Mouse (Mus musculus): Measurements from ENCODE around the gene Rpl37a.

Gene Rpl37a

GRCm38 (mm10) chr1:72738946-72739680, 28.0 kb downstream of the Rpl37a start:
- DNase-seq: peak; percentile 74

DNA sequence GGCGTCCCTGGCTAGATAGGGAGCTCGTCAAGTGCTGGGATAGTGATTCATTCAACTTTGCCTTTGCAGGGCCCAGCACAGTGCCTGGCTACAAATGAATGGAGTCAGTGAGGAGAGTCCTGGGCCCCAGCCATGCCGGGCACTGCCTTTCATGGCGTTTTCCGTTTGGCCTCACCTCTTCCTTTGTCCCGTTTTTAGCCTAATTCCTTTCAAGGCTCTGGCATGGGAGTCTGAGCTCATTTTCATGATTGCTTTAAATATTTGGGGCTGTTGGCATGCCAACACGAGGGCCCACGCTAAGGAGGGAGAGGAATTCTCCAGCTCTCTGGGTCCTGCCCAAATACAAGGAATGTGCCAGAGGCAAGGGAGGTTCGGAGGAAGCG, 28.6 kb downstream of the Rpl37a start:
- no peak for DNase-seq

- no peak for DNase-seq
Measured at GRCm38 (mm10) chr1:72741406-72741805, 30.3 kb downstream of the Rpl37a start.

GRCm38 (mm10) chr1:72744816-72745506, 33.9 kb downstream of the Rpl37a start:
- no peak for DNase-seq

GRCm38 (mm10) chr1:72746382-72746781, 35.3 kb downstream of the Rpl37a start:
- DNase-seq: peak; percentile 51

DNA sequence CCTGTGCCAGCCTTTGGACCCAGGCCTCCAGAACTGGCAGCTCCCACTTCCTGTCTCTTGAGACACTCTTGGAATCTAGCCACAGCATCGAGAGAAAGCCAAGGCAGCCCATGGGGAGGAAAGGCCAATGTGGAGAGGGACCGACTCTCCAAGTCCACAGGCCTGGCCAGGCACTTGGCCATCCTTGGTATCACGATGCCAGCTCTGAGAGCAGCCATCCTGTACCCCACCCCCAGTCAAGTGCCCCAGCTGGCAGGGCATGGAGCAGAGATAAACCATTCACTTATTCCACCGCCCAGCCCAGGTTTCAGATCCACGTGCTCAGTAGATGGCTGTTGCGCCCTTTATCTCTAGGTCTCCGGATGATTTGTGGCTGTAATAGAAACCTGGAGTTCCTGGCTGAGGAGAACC, 40.3 kb downstream of the Rpl37a start:
- peak; percentile 16 for DNase-seq

DNA sequence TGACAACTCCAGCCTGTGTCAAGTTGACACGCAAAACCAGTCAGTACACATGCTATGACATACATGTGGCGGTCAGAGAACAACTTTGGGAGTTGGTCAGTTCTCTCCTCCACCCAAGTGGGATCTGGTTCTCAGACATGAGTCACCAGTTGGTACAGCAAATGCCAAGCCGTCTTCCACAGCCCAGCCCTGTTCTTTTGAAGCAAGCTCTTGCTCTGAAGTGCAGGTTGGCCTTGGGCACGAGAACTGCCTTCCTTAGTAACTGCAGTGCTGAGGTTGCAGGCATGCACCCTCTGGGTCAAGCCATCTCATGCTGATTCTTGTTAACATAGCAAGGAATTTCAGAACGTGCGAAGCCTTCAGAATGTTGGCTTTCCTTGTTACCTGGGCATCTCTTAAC, 42.1 kb downstream of the Rpl37a start:
- no peak for DNase-seq

GRCm38 (mm10) chr1:72755227-72755626, 44.1 kb downstream of the Rpl37a start:
- no peak for DNase-seq

DNA sequence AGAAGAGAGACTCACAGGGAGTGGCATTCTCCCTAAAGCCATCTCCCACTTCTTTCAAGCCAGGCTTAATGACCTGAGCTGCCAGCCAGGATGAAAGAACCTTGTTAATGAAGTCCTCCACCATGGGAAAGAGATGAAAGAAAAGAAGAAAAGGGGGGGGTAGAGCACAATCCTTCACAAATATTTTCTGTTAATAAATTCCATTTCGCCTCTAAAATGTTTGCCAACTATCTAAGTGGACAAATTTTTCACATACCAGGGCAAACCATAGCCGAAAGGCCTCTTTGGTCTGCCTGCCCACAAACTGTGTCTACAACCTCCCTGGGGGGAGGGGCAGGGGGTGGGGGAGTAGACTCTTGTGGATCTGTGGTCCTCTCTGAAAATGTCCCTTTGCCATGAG, 44.7 kb downstream of the Rpl37a start:
- no peak for DNase-seq

DNA sequence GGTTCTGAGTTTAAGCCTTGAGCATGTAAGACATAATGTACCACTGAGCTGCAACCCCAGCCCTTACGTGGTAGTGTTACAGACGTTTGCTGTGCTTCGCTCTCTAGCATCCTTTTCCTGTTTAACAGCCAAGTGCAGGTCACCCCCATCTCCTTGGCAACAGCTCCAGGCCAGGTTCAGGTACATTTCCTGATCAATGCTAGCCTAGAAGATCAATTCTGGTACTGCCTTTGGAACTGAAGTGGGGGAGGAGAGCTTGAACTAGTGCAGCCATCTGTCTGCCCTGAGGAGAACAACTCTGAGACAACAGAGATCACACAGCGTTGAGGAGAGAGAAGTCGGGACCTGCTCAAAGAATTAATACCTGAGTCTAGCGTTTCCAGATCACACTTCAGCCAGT, 48.7 kb downstream of the Rpl37a start:
- no peak for DNase-seq
